Mouse (Mus musculus) hindbrain, embryonic 14.5 days (tissue): ENCODE data around the gene Yjefn3. TPM values are rescaled to one million over a fixed set of nuclear protein-coding genes. Genes with fewer than 3 reads are reported as not detected.

Experiments
- ATAC-seq: fragments of 200-750 bp; cut with Nextera tagmentation; 2 replicates; pipeline ENCODE4 v1.8.0; 2017; ENCODE audit warnings: moderate number of reproducible peaks, mild to moderate bottlenecking, moderate TSS enrichment, moderate library complexity; ENCODE audit not compliant: low FRiP score
- DNase-seq: peaks from one replicate; pipeline ENCODE4 v3.0.0-alpha.2; 2015; ENCODE audit warnings: low spot score
- H3K27ac ChIP-seq: fragments of 300-500 bp; sonication (generic); 2 replicates; pipeline ENCODE4 v1.5.1; 2014; ENCODE audit warnings: mild to moderate bottlenecking, moderate library complexity
- H3K27me3 ChIP-seq: fragments of 300-500 bp; sonication (generic); 2 replicates; pipeline ENCODE4 v1.6.1; 2014; ENCODE audit warnings: mild to moderate bottlenecking, low read length, mixed read lengths; ENCODE audit not compliant: control insufficient read depth, insufficient read depth
- H3K36me3 ChIP-seq: fragments of 300-500 bp; sonication (generic); replicated peaks from 2 replicates; pipeline ENCODE4 v1.6.1; 2014; ENCODE audit not compliant: control insufficient read depth, insufficient read depth
- H3K4me1 ChIP-seq: fragments of 300-500 bp; sonication (generic); replicated peaks from 2 replicates; pipeline ENCODE4 v1.6.1; 2014; ENCODE audit warnings: antibody characterized with exemption, low read length, mixed read lengths; ENCODE audit not compliant: control insufficient read depth, insufficient read depth
- H3K4me2 ChIP-seq: fragments of 300-500 bp; sonication (generic); replicated peaks from 2 replicates; pipeline ENCODE4 v1.6.1; 2014; ENCODE audit warnings: mild to moderate bottlenecking, moderate library complexity
- H3K4me3 ChIP-seq: fragments of 300-500 bp; sonication (generic); replicated peaks from 2 replicates; pipeline ENCODE4 v1.5.1; 2014; ENCODE audit warnings: mild to moderate bottlenecking, low read length
- H3K9ac ChIP-seq: fragments of 300-500 bp; sonication (generic); 2 replicates; pipeline ENCODE4 v1.6.1; 2014
- H3K9me3 ChIP-seq: fragments of 300-500 bp; sonication (generic); 2 replicates; pipeline ENCODE4 v1.6.1; 2016; ENCODE audit warnings: low read length; ENCODE audit not compliant: control insufficient read depth
- whole genome bisulfite sequencing: fragments of 180-500 bp; shearing (Covaris S2); extraction: QIAGEN DNeasy Blood & Tissue Kit; methylation state at CpG from one replicate; pipeline ENCODE4 v1.1.7; 2014; 5-methylcytosine and 5-hydroxymethylcytosine counted together
- polyA plus RNA-seq: library from polyadenylated mRNA; unstranded; fragments of >200 nt; fragmentation: Nextera tagmentation; extraction: Ambion mirVana; gene quantifications from 2 replicates; pipeline ENCODE4 v1.2.1, GENCODE M21; 2014

Yjefn3 gene
- polyA plus RNA-seq, 1 experiment from 2014 or later: 12.3 TPM

GRCm38 (mm10) chr8:69887289-69888243 lies 14.9 kb downstream of the Yjefn3 start, which contains the start of gene Cilp2:
Gene Cilp2, minus strand, starts transcription at chr8:69887687.
- peak within 1 kb of the TSS; percentile 20 for H3K4me3 ChIP-seq
- H3K36me3 ChIP-seq: peaks cover 3% of the 10 kb centered on the region; the same call in 1 of the 2 replicates
- H3K9ac ChIP-seq: no peak within 1 kb of the TSS; the same call in 1 of the 2 replicates
- DNase-seq (no peak), ATAC-seq (no peak)
- peak within 1 kb of the TSS; percentile 41 for H3K4me2 ChIP-seq
- no peaks in the 10 kb centered on the region for H3K9me3 ChIP-seq
- H3K4me1 ChIP-seq: peaks cover 22% of the 10 kb centered on the region; the same call in 1 of the 2 replicates
- H3K27me3 ChIP-seq: peaks cover 82% of the 10 kb centered on the region
- WGBS: under 1% methylated on average over 59 of the region's 60 CpGs
- no peak within 1 kb of the TSS for H3K27ac ChIP-seq

- no peak overlapping the region for H3K4me3 ChIP-seq
- peaks cover 27% of the 10 kb centered on the region; the same call in 1 of the 2 replicates for H3K4me1 ChIP-seq
- H3K27ac ChIP-seq: no peak overlapping the region
- H3K9me3 ChIP-seq: no peaks in the 10 kb centered on the region
- ATAC-seq (no peak), DNase-seq (no peak)
- peaks cover 100% of the 10 kb centered on the region for H3K27me3 ChIP-seq
- H3K36me3 ChIP-seq: no peaks in the 10 kb centered on the region
- WGBS: 56% methylated on average over 13 of the region's 13 CpGs
- no peak overlapping the region for H3K9ac ChIP-seq
- no peak overlapping the region for H3K4me2 ChIP-seq
Observed at GRCm38 (mm10) chr8:69884141-69884540, 18.4 kb downstream of the Yjefn3 start.

- Histone ChIP-seq H3K4me2 (peak overlapping the region; percentile 59), H3K27me3 (peaks cover 90% of the 10 kb centered on the region), H3K4me1 (peaks cover 16% of the 10 kb centered on the region; the same call in 1 of the 2 replicates), H3K4me3 (peak overlapping the region; percentile 49), H3K9me3 (no peaks in the 10 kb centered on the region), H3K9ac (no peak overlapping the region), H3K36me3 (no peaks in the 10 kb centered on the region), H3K27ac (no peak overlapping the region)
- WGBS: 14% methylated on average over 52 of the region's 52 CpGs
- DNase-seq (no peak), ATAC-seq (no peak)
Observed at GRCm38 (mm10) chr8:69882833-69883600, 19.5 kb downstream of the Yjefn3 start.

DNA sequence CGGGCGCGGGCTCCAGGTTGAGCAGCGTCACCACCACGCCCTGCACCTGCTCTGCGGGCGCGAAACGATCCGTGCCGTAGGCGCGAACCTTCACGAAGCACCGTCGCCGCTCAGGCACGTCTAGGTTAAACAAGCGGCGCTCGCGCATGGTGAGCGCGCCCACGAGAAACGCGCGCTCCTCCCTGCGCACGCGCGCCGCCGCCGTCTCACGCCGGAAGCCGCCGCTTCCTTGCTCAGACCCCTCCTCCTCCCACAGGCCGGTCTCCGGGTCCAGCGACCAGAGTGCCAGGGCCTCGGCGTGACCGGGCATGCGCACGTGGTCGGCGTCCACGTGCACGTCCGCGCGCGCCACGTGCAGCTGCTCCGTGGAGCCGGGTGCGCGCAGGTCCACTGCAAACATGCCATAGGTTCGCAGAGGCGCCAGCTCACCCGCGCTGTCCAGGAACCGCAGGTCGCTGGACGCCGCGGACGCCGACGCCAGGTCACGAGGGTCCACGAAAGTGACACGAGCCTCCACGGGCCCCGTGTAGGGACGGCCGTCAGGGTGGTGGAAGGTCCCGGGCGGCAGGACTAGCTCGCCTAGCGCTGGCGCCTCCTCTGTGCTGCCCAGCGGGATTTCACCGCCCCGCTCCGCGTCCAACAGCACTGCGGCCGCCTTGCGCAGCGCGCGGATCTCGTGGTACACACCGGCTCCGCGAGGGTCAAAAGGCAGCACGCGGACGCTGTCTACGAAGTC lies 20.3 kb downstream of the Yjefn3 start:
- peak; percentile 75 for DNase-seq
- Histone ChIP-seq H3K36me3 (no peaks in the 10 kb centered on the region), H3K27ac (no peak overlapping the region), H3K9ac (peak overlapping the region; percentile 44), H3K27me3 (peaks cover 82% of the 10 kb centered on the region), H3K4me2 (peak overlapping the region; percentile 59), H3K9me3 (no peaks in the 10 kb centered on the region), H3K4me1 (peaks cover 9% of the 10 kb centered on the region; the same call in 1 of the 2 replicates), H3K4me3 (peak overlapping the region; percentile 49)
- WGBS: 7% methylated on average over 98 of the region's 103 CpGs
- ATAC-seq: peak; percentile 77

GRCm38 (mm10) chr8:69881261-69881865 lies 21.1 kb downstream of the Yjefn3 start:
- peak overlapping the region; percentile 49 for H3K4me3 ChIP-seq
- DNase-seq (no peak), ATAC-seq (peak; percentile 9; the same call in 1 of the 2 replicates)
- 18% methylated on average over 78 of the region's 79 CpGs for WGBS
- H3K4me1 ChIP-seq: 0 out of 2 replicates have a peak, but pooled peaks cover 9% of the 10 kb centered on the region
- H3K27me3 ChIP-seq: peaks cover 73% of the 10 kb centered on the region
- no peak overlapping the region for H3K27ac ChIP-seq
- no peaks in the 10 kb centered on the region for H3K9me3 ChIP-seq
- no peaks in the 10 kb centered on the region for H3K36me3 ChIP-seq
- H3K4me2 ChIP-seq: peak overlapping the region; percentile 59
- peak overlapping the region; percentile 44 for H3K9ac ChIP-seq

DNA sequence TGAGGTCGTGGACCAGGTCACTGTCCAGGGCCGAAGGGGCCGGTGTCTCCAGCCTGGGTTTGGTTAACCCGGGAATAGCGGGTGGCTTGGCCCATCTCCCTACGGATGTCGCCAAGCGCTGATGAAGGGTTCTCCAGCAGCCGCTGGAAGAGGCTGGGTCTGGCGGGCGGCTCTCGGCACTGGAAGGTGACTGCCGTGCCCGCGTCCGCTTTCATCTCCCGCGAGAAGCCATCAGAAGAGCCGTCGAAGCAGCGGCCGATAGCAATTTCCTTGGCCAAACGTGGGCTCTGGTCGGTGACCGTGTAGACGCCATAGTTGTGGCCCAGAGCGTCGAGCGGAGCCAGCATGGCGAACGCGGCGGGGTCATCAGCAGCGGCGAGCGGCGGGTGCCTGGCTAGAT lies 21.7 kb downstream of the Yjefn3 start:
- H3K9ac ChIP-seq: 0 out of 2 replicates have a peak overlapping the region, but pooled peaks have one; percentile 44
- WGBS: 10% methylated on average over 30 of the region's 37 CpGs
- no peak overlapping the region for H3K27ac ChIP-seq
- ATAC-seq: no peak
- H3K4me1 ChIP-seq: 0 out of 2 replicates have a peak, but pooled peaks cover 9% of the 10 kb centered on the region
- no peaks in the 10 kb centered on the region for H3K9me3 ChIP-seq
- peak overlapping the region; percentile 49 for H3K4me3 ChIP-seq
- H3K4me2 ChIP-seq: peak overlapping the region; percentile 59
- no peak for DNase-seq
- H3K36me3 ChIP-seq: no peaks in the 10 kb centered on the region
- H3K27me3 ChIP-seq: peaks cover 68% of the 10 kb centered on the region

DNA sequence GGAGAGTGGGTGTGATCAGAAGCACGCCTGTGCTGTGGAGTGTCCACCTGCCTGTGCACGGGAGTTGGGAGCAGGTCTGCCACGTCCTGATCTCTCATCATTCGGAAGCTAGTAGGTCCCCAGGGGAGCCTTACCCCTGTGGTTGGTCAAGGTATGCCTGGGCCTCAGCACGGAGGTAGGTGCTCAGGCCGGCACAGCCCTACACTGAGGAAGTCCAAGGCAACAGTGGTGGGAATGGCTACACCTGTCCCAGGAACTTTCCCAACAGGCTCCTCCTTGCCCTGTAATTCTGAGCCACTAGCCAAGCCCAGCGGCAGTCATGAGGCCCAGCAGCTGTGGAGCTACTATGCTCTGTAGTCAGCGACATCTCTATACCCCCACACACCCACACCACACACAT lies 22.8 kb downstream of the Yjefn3 start:
- DNase-seq (no peak), ATAC-seq (no peak)
- no peak overlapping the region for H3K4me3 ChIP-seq
- no peak overlapping the region for H3K27ac ChIP-seq
- 0 out of 2 replicates have a peak, but pooled peaks cover 9% of the 10 kb centered on the region for H3K4me1 ChIP-seq
- peak overlapping the region; percentile 10; the same call in 1 of the 2 replicates for H3K4me2 ChIP-seq
- H3K9me3 ChIP-seq: no peaks in the 10 kb centered on the region
- no peak overlapping the region for H3K9ac ChIP-seq
- H3K36me3 ChIP-seq: no peaks in the 10 kb centered on the region
- WGBS: 62% methylated on average over 8 of the region's 8 CpGs
- peaks cover 57% of the 10 kb centered on the region for H3K27me3 ChIP-seq

GRCm38 (mm10) chr8:69877992-69878391 lies 24.5 kb downstream of the Yjefn3 start:
- 0 out of 2 replicates have a peak, but pooled peaks cover 9% of the 10 kb centered on the region for H3K4me1 ChIP-seq
- peaks cover 6% of the 10 kb centered on the region; the same call in 1 of the 2 replicates for H3K36me3 ChIP-seq
- no peaks in the 10 kb centered on the region for H3K9me3 ChIP-seq
- H3K27me3 ChIP-seq: peaks cover 40% of the 10 kb centered on the region
- ATAC-seq (no peak), DNase-seq (no peak)
- WGBS: 64% methylated on average over 3 of the region's 3 CpGs
- no peak overlapping the region for H3K4me2 ChIP-seq
- no peak overlapping the region for H3K9ac ChIP-seq
- no peak overlapping the region for H3K27ac ChIP-seq
- H3K4me3 ChIP-seq: no peak overlapping the region
